Mouse (Mus musculus) limb, embryonic 14.5 days (tissue): ENCODE data around the gene Rtn4rl1. TPM values are rescaled to one million over a fixed set of nuclear protein-coding genes. Genes with fewer than 3 reads are reported as not detected.

Source experiments
- ATAC-seq: fragments of 200-750 bp; cut with Nextera tagmentation; 2 replicates; pipeline ENCODE4 v1.8.0; 2017; ENCODE audit warnings: low read depth, moderate number of reproducible peaks, moderate TSS enrichment; ENCODE audit not compliant: low FRiP score
- DNase-seq: peaks from one replicate; pipeline ENCODE4 v3.0.0-alpha.2; 2015; ENCODE audit warnings: low spot score
- H3K27ac ChIP-seq: fragments of 300-500 bp; sonication (generic); replicated peaks from 2 replicates; pipeline ENCODE4 v1.5.1; 2014; ENCODE audit warnings: low read depth, mild to moderate bottlenecking, low read length, moderate library complexity, mixed read lengths
- H3K27me3 ChIP-seq: fragments of 300-500 bp; sonication (generic); 2 replicates; pipeline ENCODE4 v1.6.1; 2014; ENCODE audit warnings: low read length, mixed read lengths; ENCODE audit not compliant: control insufficient read depth, insufficient read depth
- H3K36me3 ChIP-seq: fragments of 300-500 bp; sonication (generic); 2 replicates; pipeline ENCODE4 v1.6.1; 2014; ENCODE audit warnings: mild to moderate bottlenecking, low read length, moderate library complexity, mixed read lengths; ENCODE audit not compliant: control insufficient read depth, insufficient read depth
- H3K4me1 ChIP-seq: fragments of 300-500 bp; sonication (generic); 2 replicates; pipeline ENCODE4 v1.6.1; 2014; ENCODE audit warnings: antibody characterized with exemption, low read length, mixed read lengths; ENCODE audit not compliant: control insufficient read depth, insufficient read depth
- H3K4me2 ChIP-seq: fragments of 300-500 bp; sonication (generic); replicated peaks from 2 replicates; pipeline ENCODE4 v1.6.1; 2014; ENCODE audit warnings: low read depth, mild to moderate bottlenecking, low read length, moderate library complexity; ENCODE audit not compliant: severe bottlenecking
- H3K4me3 ChIP-seq: fragments of 300-500 bp; sonication (generic); replicated peaks from 2 replicates; pipeline ENCODE4 v1.5.1; 2014; ENCODE audit warnings: low read length
- H3K9ac ChIP-seq: fragments of 300-500 bp; sonication (generic); 2 replicates; pipeline ENCODE4 v1.6.1; 2014; ENCODE audit warnings: mild to moderate bottlenecking, low read depth, low read length, moderate library complexity; ENCODE audit not compliant: severe bottlenecking
- H3K9me3 ChIP-seq: fragments of 300-500 bp; sonication (generic); 2 replicates; pipeline ENCODE4 v1.6.1; 2016; ENCODE audit warnings: low read length; ENCODE audit not compliant: control insufficient read depth
- POLR2A ChIP-seq: fragments of 200-500 bp; IDR thresholded peaks from 2 replicates; pipeline ENCODE4 v1.8.0; 2012; ENCODE audit warnings: inconsistent platforms, mild to moderate bottlenecking, moderate library complexity, borderline replicate concordance; ENCODE audit not compliant: insufficient read depth, insufficient read length; ENCODE audit errors: extremely low read depth
- WGBS: fragments of 180-500 bp; shearing (Covaris S2); extraction: QIAGEN DNeasy Blood & Tissue Kit; methylation state at CpG from one replicate; pipeline ENCODE4 v1.1.7; 2014; 5-methylcytosine and 5-hydroxymethylcytosine counted together
- polyA plus RNA-seq, 2 experiments: library from polyadenylated mRNA; depleted of rRNA in 1 of 2; stranded (reverse) in 1 of 2; unstranded in 1 of 2; fragments of >200 nt; fragmentation: Nextera tagmentation in 1 of 2; extraction: Ambion mirVana in 1 of 2; gene quantifications; 2 replicates each; pipeline versions ENCODE4 v1.2.1 to v1.2.3; 2012 to 2014

The Rtn4rl1 gene
- polyA plus RNA-seq, 2 experiments, result 3.4 to 4.4 TPM

- Histone ChIP-seq H3K4me3 (no peak overlapping the region), H3K9ac (no peak overlapping the region), H3K27me3 (no peaks in the 10 kb centered on the region), H3K9me3 (no peaks in the 10 kb centered on the region), H3K27ac (no peak overlapping the region), H3K4me1 (peaks cover 19% of the 10 kb centered on the region), H3K4me2 (no peak overlapping the region), H3K36me3 (no peaks in the 10 kb centered on the region)
- TF ChIP-seq POLR2A, result no peak
- ATAC-seq, result no peak
- WGBS, result 77% methylated on average over 4 of the region's 4 CpGs
- DNase-seq, result no peak
Measured at GRCm38 (mm10) chr11:75210093-75210492, 16.5 kb downstream of the Rtn4rl1 start.

DNA sequence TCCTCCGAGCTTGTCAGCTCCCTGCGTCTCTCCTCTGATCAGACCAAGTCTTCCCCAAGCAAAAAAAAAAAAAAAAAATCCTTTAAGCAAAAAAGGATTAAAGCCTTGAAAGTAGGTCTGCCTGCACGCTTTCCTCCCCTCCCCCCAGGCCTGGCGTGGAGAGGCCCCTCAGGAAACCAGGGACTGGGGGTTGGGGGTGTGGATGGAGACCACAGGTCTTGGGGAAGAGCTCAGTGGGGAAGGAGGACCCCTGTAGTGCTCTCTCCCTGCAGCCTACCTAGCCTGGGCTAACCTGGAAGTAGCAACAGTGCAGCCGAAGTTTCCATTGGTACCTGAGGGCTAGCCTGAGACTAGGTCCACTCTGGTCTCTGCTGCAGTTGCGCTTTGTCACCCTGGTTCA, 17.2 kb downstream of the Rtn4rl1 start:
- Histone ChIP-seq H3K27me3 (no peaks in the 10 kb centered on the region), H3K9me3 (no peaks in the 10 kb centered on the region), H3K36me3 (no peaks in the 10 kb centered on the region), H3K27ac (no peak overlapping the region), H3K4me1 (peaks cover 19% of the 10 kb centered on the region), H3K4me2 (no peak overlapping the region), H3K4me3 (no peak overlapping the region), H3K9ac (no peak overlapping the region)
- no peak for DNase-seq
- TF ChIP-seq POLR2A, result no peak
- no peak for ATAC-seq
- WGBS, result 42% methylated on average over 6 of the region's 6 CpGs

DNA sequence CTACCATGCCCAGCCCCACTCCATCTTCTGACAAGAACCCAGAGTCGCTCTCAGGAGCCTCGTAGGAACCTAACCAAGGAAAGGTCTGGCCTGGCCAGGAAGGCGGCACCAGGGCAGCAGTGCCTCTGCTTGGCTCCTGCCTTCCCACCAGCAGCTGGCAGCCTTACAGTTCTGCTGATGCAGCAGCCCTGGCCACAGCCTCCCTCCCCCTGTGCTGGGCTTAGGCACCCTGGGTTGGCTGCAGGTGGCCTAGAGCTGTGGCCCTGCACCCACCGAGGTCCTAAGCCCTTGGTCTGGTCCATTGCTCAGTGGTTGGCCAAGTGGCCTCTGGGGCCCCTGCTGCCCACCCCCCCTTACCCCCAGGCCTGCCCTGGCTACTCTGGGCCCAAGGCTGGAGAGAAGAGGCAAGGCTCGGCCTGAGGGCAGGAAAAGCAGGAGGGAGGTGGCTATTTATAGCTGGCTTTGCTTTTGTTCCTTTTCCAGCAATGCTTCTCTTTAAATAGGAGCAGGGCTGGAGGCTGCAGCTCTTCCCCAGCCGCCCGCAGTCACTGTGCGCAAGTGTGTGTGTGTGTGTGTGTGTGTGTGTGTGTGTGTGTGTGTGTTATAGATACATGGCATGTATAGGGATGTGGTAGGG, 18.6 kb downstream of the Rtn4rl1 start:
- Histone ChIP-seq H3K4me2 (no peak overlapping the region), H3K4me1 (peaks cover 19% of the 10 kb centered on the region), H3K27ac (no peak overlapping the region), H3K4me3 (no peak overlapping the region), H3K9me3 (no peaks in the 10 kb centered on the region), H3K9ac (no peak overlapping the region), H3K27me3 (no peaks in the 10 kb centered on the region), H3K36me3 (no peaks in the 10 kb centered on the region)
- peak; percentile 13 for DNase-seq
- TF ChIP-seq POLR2A, result no peak
- no peak; the same call in 1 of the 2 replicates for ATAC-seq
- WGBS, result 55% methylated on average over 8 of the region's 8 CpGs

DNA sequence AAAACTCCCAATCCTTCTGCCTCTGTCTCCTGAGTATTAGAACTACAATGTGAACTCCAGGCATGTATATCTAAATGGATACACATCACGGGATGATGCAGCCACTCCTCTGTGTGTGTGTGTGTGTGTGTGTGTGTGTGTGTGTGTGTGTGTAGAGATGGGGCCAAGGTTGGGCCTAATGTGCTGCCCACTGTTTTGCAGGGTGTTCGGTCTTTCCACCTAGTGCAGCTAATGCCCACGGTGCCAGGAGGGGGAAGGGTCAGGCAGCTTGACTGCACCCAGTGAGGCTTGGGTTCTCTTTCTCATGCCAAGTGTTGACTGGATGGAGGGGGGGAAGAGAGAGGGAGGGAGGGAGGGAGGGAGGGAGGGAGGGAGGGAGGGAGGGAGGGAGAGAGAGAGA, 19.3 kb downstream of the Rtn4rl1 start:
- TF ChIP-seq POLR2A, result no peak
- no peak overlapping the region for H3K4me2 ChIP-seq
- ATAC-seq (no peak), DNase-seq (no peak)
- H3K36me3 ChIP-seq, result no peaks in the 10 kb centered on the region
- H3K27ac ChIP-seq, result no peak overlapping the region
- no peak overlapping the region for H3K9ac ChIP-seq
- H3K27me3 ChIP-seq, result no peaks in the 10 kb centered on the region
- WGBS, result 59% methylated on average over 3 of the region's 3 CpGs
- peaks cover 19% of the 10 kb centered on the region for H3K4me1 ChIP-seq
- no peak overlapping the region for H3K4me3 ChIP-seq
- H3K9me3 ChIP-seq, result no peaks in the 10 kb centered on the region

- no peak for DNase-seq
- Histone ChIP-seq H3K9ac (peak overlapping the region; percentile 54), H3K9me3 (no peaks in the 10 kb centered on the region), H3K4me2 (peak overlapping the region; percentile 65), H3K27me3 (no peaks in the 10 kb centered on the region), H3K27ac (no peak overlapping the region), H3K36me3 (no peaks in the 10 kb centered on the region), H3K4me3 (peak overlapping the region; percentile 29), H3K4me1 (peaks cover 19% of the 10 kb centered on the region)
- ATAC-seq, result no peak
- WGBS, result 3% methylated on average over 29 of the region's 35 CpGs
- TF ChIP-seq POLR2A, result no peak
Measured at GRCm38 (mm10) chr11:75213372-75214080, 19.9 kb downstream of the Rtn4rl1 start.
